Mouse (Mus musculus): ENCODE results near the gene Gm11554. TPM values are rescaled to one million over a fixed set of nuclear protein-coding genes. Genes with fewer than 3 reads are reported as not detected.
"Not testable (repeated sequence)": the region's sequence is repeated elsewhere in the genome, so short reads cannot be mapped to it uniquely, and the experiment has no call there.

The Gm11554 gene
- polyA plus RNA-seq (2014; fragmentation: Nextera tagmentation; extraction: Ambion mirVana), result not detected in 2 replicates

GRCm38 (mm10) chr11:99804346-99804745 lies at the start of gene Gm11554:
Gene Gm11554, minus strand, starts transcription at chr11:99804446.
- H3K4me3 ChIP-seq (ENCODE audit: low read depth, low read length); ATAC-seq (ENCODE audit: insufficient read depth); H3K27me3 ChIP-seq (ENCODE audit: insufficient read depth, low read length); H3K9me3 ChIP-seq (ENCODE audit: low read depth, low read length); H3K9ac ChIP-seq; DNase-seq; H3K4me2 ChIP-seq; H3K4me1 ChIP-seq (ENCODE audit: insufficient read depth); H3K36me3 ChIP-seq (ENCODE audit: insufficient read depth); H3K27ac ChIP-seq (ENCODE audit: low read depth): not testable (repeated sequence)
- WGBS, result no CpG with 5 or more reads among the region's 1 CpGs

GRCm38 (mm10) chr11:99851508-99851907 lies 47.3 kb upstream of the Gm11554 start, which contains the start of gene Krtap4-16:
Gene Krtap4-16, minus strand, starts transcription at chr11:99851608.
- no peak for ATAC-seq (ENCODE audit: insufficient read depth)
- H3K4me2 ChIP-seq, result no peak within 1 kb of the TSS
- no peaks in the 10 kb centered on the region for H3K27me3 ChIP-seq (ENCODE audit: insufficient read depth, low read length)
- TF ChIP-seq CTCF (IDR thresholded peaks at IDR 0.05; ENCODE audit: low read depth), result no peak
- H3K4me1 ChIP-seq (ENCODE audit: insufficient read depth), result no peaks in the 10 kb centered on the region
- no peak within 1 kb of the TSS for H3K9ac ChIP-seq
- H3K36me3 ChIP-seq (ENCODE audit: insufficient read depth), result no peaks in the 10 kb centered on the region
- no peak for DNase-seq
- no peaks in the 10 kb centered on the region for H3K9me3 ChIP-seq (ENCODE audit: low read depth, low read length)
- H3K27ac ChIP-seq (ENCODE audit: low read depth), result no peak within 1 kb of the TSS
- H3K4me3 ChIP-seq (ENCODE audit: low read depth, low read length), result no peak within 1 kb of the TSS

GRCm38 (mm10) chr11:99846746-99847145 lies 42.5 kb upstream of the Gm11554 start:
- Histone ChIP-seq H3K36me3 (ENCODE audit: insufficient read depth) (no peaks in the 10 kb centered on the region), H3K27me3 (ENCODE audit: insufficient read depth, low read length) (no peaks in the 10 kb centered on the region), H3K27ac (ENCODE audit: low read depth) (no peak overlapping the region), H3K4me1 (ENCODE audit: insufficient read depth) (no peaks in the 10 kb centered on the region), H3K9me3 (ENCODE audit: low read depth, low read length) (no peaks in the 10 kb centered on the region), H3K4me3 (ENCODE audit: low read depth, low read length) (no peak overlapping the region), H3K9ac (no peak overlapping the region), H3K4me2 (no peak overlapping the region)
- 83% methylated on average over 2 of the region's 2 CpGs for WGBS
- no peak for ATAC-seq (ENCODE audit: insufficient read depth)
- DNase-seq, result no peak
- TF ChIP-seq CTCF (IDR thresholded peaks at IDR 0.05; ENCODE audit: low read depth), result no peak

DNA sequence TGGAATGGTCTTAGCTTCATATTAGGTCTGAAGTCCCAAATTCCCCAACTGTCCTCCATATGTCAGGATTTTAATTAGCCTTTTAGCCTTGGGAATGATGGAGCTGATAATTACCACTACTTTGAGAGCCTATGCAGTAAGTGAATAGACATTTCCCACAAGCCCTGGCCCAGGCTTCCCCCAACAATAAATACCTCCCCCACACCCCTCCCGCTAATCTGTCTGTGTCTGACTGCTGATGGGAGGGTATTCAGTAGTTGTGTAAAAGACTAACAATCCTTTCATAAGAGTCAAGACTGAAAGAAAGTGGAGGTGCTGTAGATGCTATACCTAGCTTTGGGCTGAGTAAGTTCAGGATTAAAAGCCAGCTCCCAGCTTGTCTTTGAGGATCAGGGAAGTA lies 37.9 kb upstream of the Gm11554 start:
- H3K36me3 ChIP-seq (ENCODE audit: insufficient read depth), result no peaks in the 10 kb centered on the region
- no peaks in the 10 kb centered on the region for H3K27me3 ChIP-seq (ENCODE audit: insufficient read depth, low read length)
- H3K9me3 ChIP-seq (ENCODE audit: low read depth, low read length), result no peaks in the 10 kb centered on the region

GRCm38 (mm10) chr11:99837966-99838365 lies 33.7 kb upstream of the Gm11554 start, which contains the start of gene 2300003K06Rik:
Gene 2300003K06Rik, minus strand, starts transcription at chr11:99838066.
- Histone ChIP-seq H3K9ac (no peak within 1 kb of the TSS), H3K4me3 (ENCODE audit: low read depth, low read length) (no peak within 1 kb of the TSS), H3K9me3 (ENCODE audit: low read depth, low read length) (no peaks in the 10 kb centered on the region), H3K27ac (ENCODE audit: low read depth) (no peak within 1 kb of the TSS), H3K36me3 (ENCODE audit: insufficient read depth) (no peaks in the 10 kb centered on the region), H3K27me3 (ENCODE audit: insufficient read depth, low read length) (no peaks in the 10 kb centered on the region), H3K4me1 (ENCODE audit: insufficient read depth) (no peaks in the 10 kb centered on the region), H3K4me2 (no peak within 1 kb of the TSS)
- TF ChIP-seq CTCF (IDR thresholded peaks at IDR 0.05; ENCODE audit: low read depth), result no peak
- ATAC-seq (ENCODE audit: insufficient read depth) (no peak), DNase-seq (no peak)
- 60% methylated on average over 1 of the region's 1 CpGs for WGBS

More for the DNA sequence above, 37.9 kb upstream of the Gm11554 start:
- H3K4me2 ChIP-seq, result no peak overlapping the region
- no peak for ATAC-seq (ENCODE audit: insufficient read depth)
- TF ChIP-seq CTCF (IDR thresholded peaks at IDR 0.05; ENCODE audit: low read depth), result no peak
- 91% methylated on average over 1 of the region's 1 CpGs for WGBS
- H3K9ac ChIP-seq, result no peak overlapping the region
- H3K4me1 ChIP-seq (ENCODE audit: insufficient read depth), result no peaks in the 10 kb centered on the region
- DNase-seq, result no peak
- H3K27ac ChIP-seq (ENCODE audit: low read depth), result no peak overlapping the region
- H3K4me3 ChIP-seq (ENCODE audit: low read depth, low read length), result no peak overlapping the region

GRCm38 (mm10) chr11:99815566-99815965 lies 11.3 kb upstream of the Gm11554 start, which contains the start of gene Gm11564:
Gene Gm11564, minus strand, starts transcription at chr11:99815666.
- not testable (repeated sequence) for DNase-seq; H3K4me2 ChIP-seq; H3K36me3 ChIP-seq (ENCODE audit: insufficient read depth); ATAC-seq (ENCODE audit: insufficient read depth); H3K27ac ChIP-seq (ENCODE audit: low read depth); H3K4me1 ChIP-seq (ENCODE audit: insufficient read depth); H3K9me3 ChIP-seq (ENCODE audit: low read depth, low read length); H3K9ac ChIP-seq; H3K4me3 ChIP-seq (ENCODE audit: low read depth, low read length); H3K27me3 ChIP-seq (ENCODE audit: insufficient read depth, low read length)
- WGBS, result 79% methylated on average over 2 of the region's 2 CpGs

DNA sequence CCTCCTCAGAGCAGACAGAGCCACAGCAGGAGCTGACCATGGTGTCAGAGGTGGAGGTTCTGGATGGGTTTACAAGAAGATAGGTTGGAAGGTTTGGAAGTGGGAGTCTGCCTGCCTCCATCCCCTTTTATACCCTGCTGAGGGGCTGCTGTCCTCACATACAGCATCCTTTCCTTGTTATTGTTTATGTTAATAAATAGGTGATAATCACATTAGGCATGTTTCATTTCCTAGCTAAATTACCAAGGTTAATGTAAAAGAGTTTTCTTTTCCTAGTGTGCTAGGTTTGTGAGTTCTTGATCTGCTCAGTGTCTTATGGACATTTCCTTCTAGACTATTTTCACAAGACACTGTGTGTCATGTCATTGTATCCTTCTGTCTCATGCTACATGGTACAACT lies 5.5 kb upstream of the Gm11554 start, which contains the start of gene Krtap4-13:
TSS of gene Krtap4-13 (minus strand) at position 101 of the 400 bp plus-strand sequence.
- H3K4me3 ChIP-seq (ENCODE audit: low read depth, low read length); H3K4me2 ChIP-seq; H3K4me1 ChIP-seq (ENCODE audit: insufficient read depth); DNase-seq; H3K9me3 ChIP-seq (ENCODE audit: low read depth, low read length); H3K27me3 ChIP-seq (ENCODE audit: insufficient read depth, low read length); ATAC-seq (ENCODE audit: insufficient read depth); H3K9ac ChIP-seq; H3K27ac ChIP-seq (ENCODE audit: low read depth); H3K36me3 ChIP-seq (ENCODE audit: insufficient read depth): not testable (repeated sequence)

DNA sequence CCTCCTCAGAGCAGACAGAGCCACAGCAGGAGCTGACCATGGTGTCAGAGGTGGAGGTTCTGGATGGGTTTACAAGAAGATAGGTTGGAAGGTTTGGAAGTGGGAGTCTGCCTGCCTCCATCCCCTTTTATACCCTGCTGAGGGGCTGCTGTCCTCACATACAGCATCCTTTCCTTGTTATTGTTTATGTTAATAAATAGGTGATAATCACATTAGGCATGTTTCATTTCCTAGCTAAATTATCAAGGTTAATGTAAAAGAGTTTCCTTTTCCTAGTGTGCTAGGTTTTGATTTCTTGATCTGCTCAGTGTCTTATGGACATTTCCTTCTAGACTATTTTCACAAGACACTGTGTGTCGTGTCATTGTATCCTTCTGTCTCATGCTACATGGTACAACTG lies 5.4 kb downstream of the Gm11554 start, which contains the start of gene Gm11569:
TSS of gene Gm11569 (minus strand) at position 101 of the 400 bp plus-strand sequence.
- not testable (repeated sequence) for H3K4me1 ChIP-seq (ENCODE audit: insufficient read depth); DNase-seq; H3K27me3 ChIP-seq (ENCODE audit: insufficient read depth, low read length); H3K9ac ChIP-seq; H3K9me3 ChIP-seq (ENCODE audit: low read depth, low read length); H3K4me3 ChIP-seq (ENCODE audit: low read depth, low read length); H3K36me3 ChIP-seq (ENCODE audit: insufficient read depth); H3K27ac ChIP-seq (ENCODE audit: low read depth); ATAC-seq (ENCODE audit: insufficient read depth); H3K4me2 ChIP-seq
- WGBS, result no CpG with 5 or more reads among the region's 1 CpGs
